Mouse (Mus musculus) liver, embryonic 14.5 days (tissue): ENCODE data around the gene Crhbp.

ENCODE experiments used
- CTCF ChIP-seq: IDR thresholded peaks from 2 replicates; pipeline ENCODE4 v1.5.1; 2016; ENCODE audit warnings: antibody characterized with exemption, low read depth, control low read depth
- EP300 ChIP-seq: IDR thresholded peaks from 2 replicates; pipeline ENCODE4 v1.6.1; 2016; ENCODE audit warnings: antibody characterized with exemption, low read depth

GRCm38 (mm10) chr13:95491327-95491726 lies 46.6 kb upstream of the Crhbp start:
- TF ChIP-seq EP300: no peak
- TF ChIP-seq CTCF: no peak
